Mouse (Mus musculus): ENCODE data around the gene Ptn. TPM values are rescaled to one million over a fixed set of nuclear protein-coding genes. Genes with fewer than 3 reads are reported as not detected.

Gene Ptn
- 100 to 1,000 TPM; 406 to 414 TPM for total RNA-seq (2021)

DNA sequence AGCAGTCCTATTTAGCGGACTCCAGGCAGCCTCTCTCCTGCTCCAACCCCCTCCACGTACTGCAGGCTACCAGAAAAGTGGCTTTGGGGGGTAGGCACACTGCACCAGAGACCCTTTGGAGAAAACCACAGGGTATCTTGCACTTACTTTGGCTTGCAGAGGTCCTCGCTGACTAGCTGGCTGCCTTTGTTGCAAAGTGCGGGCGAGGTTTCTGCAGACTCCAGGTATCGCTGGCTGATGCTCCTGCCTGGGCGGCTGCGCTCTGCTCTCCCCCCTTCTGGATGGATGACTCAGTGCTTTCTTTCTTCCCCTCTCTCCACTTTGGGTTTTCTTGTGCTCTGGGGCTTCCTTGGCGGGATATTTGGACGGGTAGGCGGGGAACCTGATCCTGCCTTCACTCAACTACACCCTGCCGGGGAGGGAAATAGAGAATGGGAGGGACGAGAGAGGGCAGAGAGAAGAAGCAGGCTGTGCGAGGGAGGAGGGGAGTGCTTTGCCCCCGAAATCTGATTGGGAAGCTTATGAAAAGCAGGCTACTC, at the start of gene Ptn:
Gene Ptn, minus strand, starts transcription at position 474 of the 539 bp plus-strand sequence.
- intact Hi-C loops (cut with DNase I), result loop anchor here (5.0 kb wide), 3 partner anchors 33 to 92 kb away; no protein-coding TSS in a partner anchor
- peak; percentile 70 to 82 for DNase-seq (ENCODE audit: low spot score in 2 of 2)

DNA sequence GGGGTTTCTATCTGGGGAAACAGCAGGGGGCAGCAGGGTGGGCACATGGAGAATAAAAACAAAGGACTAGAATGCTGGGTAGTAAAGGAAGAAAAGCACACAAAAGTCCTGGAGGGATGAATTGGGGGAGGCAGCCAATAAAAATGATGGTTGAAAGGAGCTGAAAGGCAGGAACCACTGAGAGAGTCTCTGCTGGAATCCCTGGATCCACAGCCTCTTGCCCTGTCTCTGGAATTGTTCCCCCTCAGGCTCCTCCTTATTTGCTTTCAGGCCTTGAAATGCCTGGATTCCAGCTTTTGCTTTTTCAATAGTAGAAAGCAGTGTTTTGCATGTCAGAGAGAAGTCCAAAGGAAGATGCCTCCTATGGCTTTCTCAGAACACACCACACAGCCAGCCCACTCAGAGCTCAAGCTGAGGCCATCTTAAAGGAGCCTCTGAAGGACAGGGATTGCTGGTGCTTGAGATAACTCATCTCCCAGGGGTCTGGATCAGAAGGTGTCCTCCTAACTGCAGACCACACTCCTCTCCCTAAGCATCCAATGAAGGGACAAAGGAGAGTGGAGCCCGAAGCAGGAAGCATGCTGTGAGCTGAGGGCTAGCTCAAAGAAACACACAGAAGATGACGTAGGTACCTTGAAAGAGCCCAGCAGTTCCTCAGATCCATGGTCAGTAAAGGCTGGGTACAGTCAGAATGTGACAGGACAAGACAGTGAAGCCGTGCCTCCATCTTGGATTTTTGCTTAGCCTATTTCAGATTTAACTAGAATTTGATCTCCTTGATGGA, 48.4 kb upstream of the Ptn start:
- no peak for DNase-seq (ENCODE audit: low spot score in 2 of 2)
- intact Hi-C loops (cut with DNase I), result no loop called here

DNA sequence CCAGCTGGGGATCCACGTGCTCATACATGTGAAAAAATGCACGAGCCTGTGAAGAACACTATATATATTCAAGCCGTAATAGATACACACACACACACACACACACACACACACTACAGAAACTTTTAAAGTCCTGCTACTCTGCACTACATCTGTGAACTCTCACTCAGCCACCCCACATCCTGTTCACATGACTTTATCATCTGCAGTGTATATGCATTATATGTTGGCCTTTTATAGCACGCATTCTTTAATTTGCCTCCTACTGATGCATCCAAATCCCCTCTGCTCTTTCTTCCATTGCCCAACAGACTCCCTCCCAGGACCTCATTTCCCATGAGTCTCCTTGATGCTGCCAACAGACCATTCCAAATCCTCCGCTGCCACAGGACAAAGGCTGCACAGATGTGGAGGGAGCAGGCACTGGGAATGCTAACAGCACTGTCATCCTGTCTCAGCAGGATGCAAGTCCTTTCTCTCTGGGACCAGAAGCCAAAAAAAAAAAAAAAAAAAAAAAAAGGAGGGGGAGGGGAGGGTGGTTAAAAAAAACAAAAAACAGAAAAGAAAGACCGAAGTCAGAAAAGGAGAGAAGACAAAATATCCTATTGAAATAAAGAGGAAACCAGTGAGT, 47.7 kb upstream of the Ptn start:
- no peak for DNase-seq (ENCODE audit: low spot score in 2 of 2)
- intact Hi-C loops (cut with DNase I), result no loop called here

DNA sequence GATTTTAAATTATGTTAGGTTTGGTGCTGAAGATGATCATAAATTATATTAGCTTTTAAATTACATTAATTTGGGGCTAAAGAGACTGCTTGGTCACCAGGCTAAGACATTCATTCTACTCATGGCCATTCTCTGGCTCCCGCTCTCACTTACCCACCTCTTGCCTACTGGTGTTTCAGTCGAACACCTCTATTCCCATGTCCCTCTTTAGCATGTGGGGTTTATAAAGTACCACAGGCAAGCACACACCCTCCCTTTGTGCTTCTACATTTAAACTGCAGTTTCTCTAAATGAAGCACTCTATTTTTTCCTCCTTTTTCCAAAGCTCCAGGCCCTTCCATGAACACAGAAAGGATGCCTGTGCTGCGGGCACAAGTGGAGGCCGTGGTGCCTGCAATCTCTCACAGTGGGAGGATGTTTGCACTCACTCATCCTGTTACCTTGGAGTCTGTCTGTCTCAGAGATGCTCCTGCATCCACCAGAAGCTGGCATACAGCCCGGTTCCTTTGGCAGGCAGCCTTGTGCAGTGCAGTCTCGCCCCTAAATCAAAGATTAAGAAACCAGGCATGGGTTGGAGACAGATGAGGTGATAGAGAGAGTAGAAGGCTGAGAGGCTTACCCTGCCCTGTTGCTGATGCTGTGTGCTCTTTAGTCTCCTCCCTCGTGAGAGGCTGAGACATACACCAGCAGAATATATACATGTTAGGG, 40.6 kb upstream of the Ptn start:
- DNase-seq (ENCODE audit: low spot score in 2 of 2), result peak; percentile 82 to 88
- intact Hi-C loops (cut with DNase I), result loop anchor here (5.0 kb wide), 1 partner anchor 43 kb away; no protein-coding TSS in a partner anchor

DNA sequence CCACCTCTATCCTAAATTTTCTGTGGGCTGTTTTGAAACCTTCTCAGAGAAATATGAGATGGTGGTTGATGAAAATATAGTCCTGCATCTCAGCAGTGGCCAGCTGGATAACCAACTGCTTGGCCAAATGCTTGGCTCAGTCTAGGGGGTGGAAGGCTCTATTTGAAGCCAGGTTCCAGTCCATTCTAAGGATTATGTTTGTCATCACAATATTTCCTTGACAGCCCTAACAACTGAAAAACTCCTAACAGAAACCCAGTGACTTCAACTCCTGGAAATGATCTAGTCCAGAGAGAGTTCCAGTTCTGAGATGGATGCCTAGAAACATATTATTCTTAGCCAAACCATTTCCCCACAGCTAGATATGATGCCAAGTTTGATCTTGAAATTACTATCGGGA, 35.3 kb upstream of the Ptn start:
- intact Hi-C loops (cut with DNase I), result no loop called here

DNA sequence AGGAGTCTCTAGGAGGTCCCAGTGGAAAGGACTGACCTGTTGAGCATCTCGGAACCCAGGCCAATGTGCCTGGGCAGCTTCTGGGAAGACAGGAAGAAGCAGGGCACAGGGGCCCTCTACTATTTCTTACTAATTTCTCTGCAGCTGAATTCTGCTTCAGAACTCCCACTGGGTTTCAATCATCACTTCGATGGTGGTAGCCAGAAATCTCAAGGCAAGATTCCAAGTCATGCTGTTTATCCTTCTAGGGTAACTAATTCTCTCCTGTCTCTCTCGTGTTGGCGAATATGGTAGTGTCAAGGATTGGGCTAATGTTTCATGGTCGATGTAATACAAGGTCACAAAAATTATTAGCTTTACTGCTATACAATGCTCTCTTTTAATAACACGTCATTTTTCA, 34.2 kb upstream of the Ptn start:
- intact Hi-C loops (cut with DNase I), result no loop called here
- DNase-seq (ENCODE audit: low spot score in 2 of 2), result no peak

More for the DNA sequence above, 35.3 kb upstream of the Ptn start:
- DNase-seq (ENCODE audit: low spot score in 2 of 2), result no peak

DNA sequence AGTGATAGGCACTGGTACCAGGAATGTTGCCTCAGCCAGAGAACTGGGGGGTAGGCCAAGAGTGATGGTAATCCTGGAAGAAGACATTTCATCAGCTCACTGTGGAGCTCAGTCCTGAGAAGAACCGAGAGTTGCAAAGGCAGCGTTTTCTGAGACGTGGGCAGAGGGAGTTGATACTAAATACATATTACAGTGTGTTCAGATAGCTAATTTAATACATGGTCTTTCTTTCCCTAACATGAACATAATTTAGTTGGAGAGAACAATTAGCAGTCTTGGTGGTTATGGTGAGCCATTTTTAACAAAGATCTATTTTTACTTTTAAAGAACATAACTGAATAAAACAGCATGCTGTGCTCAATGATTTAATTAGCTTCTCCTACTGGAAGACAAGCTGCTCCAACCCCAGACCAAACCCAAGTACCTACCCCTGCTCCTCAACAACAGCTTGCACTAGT, 33.0 kb upstream of the Ptn start:
- peak in 1 of 2 experiments; percentile 48 for DNase-seq (ENCODE audit: low spot score in 2 of 2)
- intact Hi-C loops (cut with DNase I), result no loop called here

DNA sequence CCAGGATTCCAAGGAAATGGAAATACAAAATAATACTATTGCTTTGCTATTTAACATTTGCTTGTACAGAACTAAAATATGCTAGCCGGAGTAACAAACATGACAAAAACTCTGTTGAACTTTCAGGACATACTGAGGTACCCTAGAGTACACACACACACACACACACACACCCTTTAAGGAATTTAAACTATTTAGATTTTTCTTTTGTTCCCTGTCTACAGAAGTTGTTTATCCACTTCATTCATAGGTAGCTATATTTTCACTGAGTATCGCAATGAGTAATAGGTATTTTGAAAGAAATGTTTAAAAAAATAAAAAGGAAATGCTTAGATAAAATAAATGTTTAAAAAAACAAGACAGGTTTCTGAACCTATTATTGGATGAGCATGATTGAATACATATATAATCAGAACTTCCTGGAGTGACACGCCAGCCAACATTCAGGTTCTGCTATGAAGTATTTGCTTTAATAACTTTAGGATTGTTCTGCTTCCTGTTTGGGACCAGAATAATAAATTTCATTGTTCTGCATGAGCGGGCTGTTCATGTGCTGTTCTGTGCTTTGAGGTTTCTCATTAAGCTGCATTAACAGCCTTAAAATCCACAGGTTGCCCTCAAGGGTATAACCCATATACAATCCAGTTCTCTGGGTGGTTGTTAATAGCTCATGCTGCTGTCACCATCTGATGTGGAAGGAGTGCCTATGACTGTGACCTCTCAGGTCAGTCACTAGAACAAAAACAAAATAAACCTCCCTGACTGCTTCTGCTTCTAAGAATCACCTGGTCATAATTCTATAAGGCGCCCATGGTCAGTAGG, 32.3 kb upstream of the Ptn start:
- no peak for DNase-seq (ENCODE audit: low spot score in 2 of 2)
- intact Hi-C loops (cut with DNase I), result no loop called here

DNA sequence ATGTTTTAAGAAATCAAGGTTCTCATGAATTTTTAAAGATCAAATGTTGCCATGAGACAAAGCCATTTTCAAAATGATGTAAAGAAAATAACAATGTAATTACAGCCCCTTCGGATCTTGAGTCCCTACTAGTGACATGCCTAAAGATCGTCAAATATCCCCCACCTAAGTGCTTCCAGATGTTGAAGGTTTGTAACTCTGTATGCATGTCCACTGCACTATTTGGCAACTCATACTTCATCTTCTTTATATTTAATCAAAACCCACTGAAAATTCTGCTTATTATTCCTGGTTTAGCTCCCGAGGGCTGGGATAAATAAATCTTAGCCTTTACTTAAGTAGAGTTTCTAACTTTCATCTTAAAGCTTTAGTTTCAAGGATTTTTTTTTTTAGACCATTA, 31.7 kb upstream of the Ptn start:
- no peak for DNase-seq (ENCODE audit: low spot score in 2 of 2)
- intact Hi-C loops (cut with DNase I), result no loop called here

DNA sequence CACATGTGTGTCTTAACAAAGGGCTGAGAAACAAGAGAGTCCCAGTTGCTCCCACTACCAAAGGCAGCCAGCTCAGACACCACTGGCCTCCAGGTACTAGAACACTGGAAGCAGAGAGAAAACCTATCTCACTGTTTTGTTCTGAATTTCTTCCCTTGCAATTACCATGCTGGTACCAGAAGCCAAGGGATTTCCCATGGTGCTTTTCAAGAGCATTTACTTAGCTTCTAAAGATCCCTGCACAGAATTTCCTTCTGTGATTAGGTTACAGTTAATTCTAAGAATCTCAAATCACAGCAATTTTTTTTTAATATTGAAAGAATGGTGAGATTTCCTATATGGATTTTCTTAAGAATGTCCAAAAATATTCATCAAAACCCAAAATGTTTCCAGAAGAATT, 31.2 kb upstream of the Ptn start:
- DNase-seq (ENCODE audit: low spot score in 2 of 2), result no peak
- intact Hi-C loops (cut with DNase I), result no loop called here

DNA sequence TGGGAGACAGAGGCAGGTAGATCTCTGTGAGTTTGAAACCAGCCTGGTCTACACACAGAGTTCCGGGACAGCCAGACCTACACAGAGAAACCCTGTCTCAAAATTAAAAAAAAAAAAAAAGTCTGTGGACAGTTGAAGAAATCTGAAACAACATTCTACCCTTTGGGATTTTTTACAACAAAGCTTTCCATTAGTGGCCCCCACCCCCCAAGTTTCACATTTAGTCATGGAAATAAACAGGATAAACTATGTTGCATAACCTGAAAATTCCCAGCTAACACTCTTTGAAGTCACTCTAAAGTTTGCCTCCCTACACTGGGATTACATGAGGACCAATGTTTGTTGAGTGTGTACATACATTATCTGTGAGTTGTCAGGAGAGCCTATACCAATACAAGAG, 28.7 kb upstream of the Ptn start:
- intact Hi-C loops (cut with DNase I), result loop anchor here (10.0 kb wide), 1 partner anchor 1244 kb away; no protein-coding TSS in a partner anchor
- DNase-seq (ENCODE audit: low spot score in 2 of 2), result no peak

DNA sequence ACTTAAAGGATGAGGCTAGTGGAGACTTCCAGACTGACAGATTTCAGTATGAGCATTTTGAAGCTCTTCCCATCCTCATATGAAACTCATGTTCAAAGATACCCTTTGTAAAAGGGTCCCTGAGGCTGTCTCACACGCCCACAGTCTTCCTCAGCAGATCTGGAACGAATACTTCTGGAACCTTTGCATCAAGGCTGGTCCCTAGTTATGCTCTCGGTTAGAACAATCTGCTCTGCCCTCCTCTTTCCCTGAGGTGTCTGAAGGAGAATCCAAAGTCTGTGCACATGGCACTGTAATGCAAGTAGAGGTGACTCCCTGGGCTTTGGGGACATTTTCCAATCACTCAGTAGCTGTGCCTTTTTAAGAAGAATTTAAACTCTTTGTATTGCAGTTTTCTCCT, 25.3 kb upstream of the Ptn start:
- DNase-seq (ENCODE audit: low spot score in 2 of 2), result no peak
- intact Hi-C loops (cut with DNase I), result loop anchor here (10.0 kb wide), 1 partner anchor 1241 kb away; no protein-coding TSS in a partner anchor

DNA sequence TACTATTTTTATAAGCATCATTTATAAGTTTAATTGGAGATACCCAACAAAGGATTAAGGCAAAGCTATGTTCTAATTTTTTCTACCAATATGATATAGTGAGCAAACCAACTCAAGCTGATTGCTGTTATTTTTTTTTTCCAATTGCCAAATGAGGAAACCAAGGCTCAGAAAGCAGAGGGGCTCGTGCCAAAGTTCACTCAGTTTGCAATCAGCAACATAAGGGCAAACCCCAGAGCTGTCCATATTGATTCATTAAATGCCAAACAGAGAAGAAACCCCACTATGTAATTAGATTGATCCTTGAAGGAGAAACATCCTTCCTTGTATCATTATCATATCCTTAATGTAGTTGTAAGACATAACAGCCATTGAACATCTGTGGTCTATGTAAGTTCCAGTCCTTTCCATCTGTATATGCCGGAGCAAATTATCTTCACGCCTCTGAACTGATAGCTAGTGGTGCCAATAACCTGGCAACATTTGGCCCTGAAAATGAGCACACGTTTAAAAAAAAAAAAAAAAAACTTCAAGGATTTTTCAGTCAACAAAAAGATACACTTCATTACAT, 24.8 kb upstream of the Ptn start:
- DNase-seq (ENCODE audit: low spot score in 2 of 2), result no peak

DNA sequence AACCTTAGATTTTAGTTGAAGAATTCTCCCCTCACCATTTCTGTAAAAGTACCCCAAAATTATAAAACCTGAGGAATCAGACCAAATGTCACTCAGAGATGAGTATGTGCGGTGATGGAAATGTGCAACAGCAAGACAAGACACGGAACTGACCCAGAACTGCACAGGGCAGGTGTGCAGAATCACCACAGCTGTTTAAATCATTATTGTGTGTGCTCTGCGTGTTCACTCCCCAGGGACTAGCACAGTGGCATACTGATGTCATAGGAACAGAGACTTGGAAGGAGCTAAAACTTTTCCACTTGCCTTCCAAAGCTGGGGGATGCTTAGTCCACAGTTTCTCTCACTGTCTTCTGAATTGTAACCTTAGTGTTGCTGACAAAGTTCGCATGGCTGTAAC, 22.7 kb upstream of the Ptn start:
- intact Hi-C loops (cut with DNase I), result loop anchor here (10.0 kb wide), 1 partner anchor 1238 kb away; no protein-coding TSS in a partner anchor
- DNase-seq (ENCODE audit: low spot score in 2 of 2), result no peak

More for the DNA sequence above, 24.8 kb upstream of the Ptn start:
- intact Hi-C loops (cut with DNase I), result loop anchor here (10.0 kb wide), 1 partner anchor 1240 kb away; no protein-coding TSS in a partner anchor

DNA sequence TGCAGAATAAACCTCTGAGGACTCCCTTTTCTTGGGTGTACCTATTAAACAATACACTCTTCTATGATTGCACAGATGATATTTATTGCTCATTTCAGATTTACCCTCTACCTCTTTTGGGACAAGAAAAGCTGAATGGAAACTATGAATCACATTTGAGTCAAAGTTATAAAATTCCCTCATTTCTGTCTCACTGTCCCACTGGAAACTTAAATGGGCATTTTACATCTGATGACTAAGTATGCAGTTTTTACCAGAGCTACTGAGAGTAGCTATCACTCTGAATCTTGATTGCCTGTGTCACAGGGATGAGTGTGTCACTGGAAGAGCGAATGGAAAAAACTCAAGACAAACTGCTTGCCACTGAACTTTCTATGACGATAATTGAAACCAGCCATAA, 22.2 kb upstream of the Ptn start:
- intact Hi-C loops (cut with DNase I), result loop anchor here (10.0 kb wide), 1 partner anchor 1237 kb away; no protein-coding TSS in a partner anchor
- no peak for DNase-seq (ENCODE audit: low spot score in 2 of 2)

DNA sequence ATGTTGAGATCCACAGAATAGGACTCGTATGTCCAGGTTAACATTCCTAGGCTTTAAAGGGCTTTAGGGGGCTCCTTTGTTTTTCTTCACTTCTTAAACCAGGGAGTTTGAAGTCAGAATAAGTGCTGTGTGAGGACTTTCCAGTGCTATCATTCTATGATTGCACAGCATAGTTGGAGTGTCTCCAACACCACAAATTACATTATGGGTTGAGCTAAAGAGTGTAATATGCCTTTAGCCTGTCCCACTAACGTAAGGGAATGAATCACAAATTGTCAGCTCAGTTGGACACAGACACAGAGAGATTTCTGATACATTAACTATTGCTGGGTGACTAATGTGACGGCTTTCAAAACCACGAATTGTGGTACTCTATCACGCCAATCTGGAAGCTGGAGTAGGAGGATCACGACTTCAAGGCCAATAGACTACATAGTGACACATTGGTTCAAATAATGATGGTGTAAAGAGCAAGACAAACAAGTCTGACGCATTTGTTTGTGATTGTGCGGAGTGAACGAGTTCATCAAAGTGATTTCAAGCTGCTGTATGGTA, 20.4 kb upstream of the Ptn start:
- intact Hi-C loops (cut with DNase I), result loop anchor here (10.0 kb wide), 1 partner anchor 1236 kb away; no protein-coding TSS in a partner anchor
- no peak for DNase-seq (ENCODE audit: low spot score in 2 of 2)

DNA sequence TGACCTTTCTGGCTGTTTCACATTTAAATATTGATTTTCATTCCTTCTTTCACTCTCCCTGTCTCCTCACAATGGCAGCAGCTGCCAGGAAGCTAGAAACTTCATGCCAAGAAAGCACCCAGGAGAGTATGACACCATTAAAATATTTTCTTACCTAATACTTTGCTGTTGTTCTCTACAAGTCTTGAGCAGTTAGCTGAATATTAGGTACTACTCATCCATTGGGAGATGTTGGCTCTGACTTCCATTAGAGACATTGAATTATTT, 9.7 kb upstream of the Ptn start:
- intact Hi-C loops (cut with DNase I), result no loop called here
- DNase-seq (ENCODE audit: low spot score in 2 of 2), result no peak

DNA sequence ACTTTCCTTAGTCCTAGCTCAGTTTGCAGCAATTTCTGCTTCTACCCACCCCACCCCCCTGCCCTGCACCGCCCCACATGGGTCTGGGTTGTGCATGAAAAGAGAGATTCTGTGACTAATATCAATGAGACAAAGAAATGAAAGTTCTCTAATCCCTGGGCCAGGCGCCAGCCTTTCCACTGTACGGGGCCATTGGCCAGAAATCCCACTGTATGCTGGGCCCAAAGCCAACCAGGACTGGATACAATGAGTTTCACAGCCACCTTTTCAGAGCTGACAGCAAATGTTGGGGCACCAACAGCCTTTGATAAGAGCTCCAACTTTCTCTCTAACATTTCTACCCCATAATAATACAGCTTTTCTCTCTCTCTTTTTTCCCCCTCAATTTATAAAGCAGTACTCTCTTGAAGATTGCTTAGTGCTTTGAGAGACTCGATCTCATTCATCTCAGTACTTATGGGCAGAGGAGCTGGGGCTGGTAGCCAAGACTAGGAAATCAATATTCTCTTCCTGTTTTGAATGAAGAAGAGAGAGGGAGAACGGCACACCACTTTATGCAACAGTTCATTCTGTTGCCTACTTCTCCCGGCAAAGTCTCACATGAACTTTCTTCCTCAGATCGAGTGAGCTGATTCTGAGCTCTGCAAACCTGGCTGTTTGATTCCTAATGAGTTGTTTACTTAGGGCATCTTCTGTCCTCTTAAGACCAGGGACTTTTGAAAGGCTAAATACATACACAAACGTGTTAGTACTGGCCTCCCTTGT, 9.2 kb upstream of the Ptn start:
- intact Hi-C loops (cut with DNase I), result no loop called here
- DNase-seq (ENCODE audit: low spot score in 2 of 2), result no peak

Data from left cerebral cortex, postnatal 36 days (tissue).